Mouse (Mus musculus) spleen, adult 10 weeks (tissue): Measurements from ENCODE around the gene Kcnk5. TPM values are rescaled to one million over a fixed set of nuclear protein-coding genes. Genes with fewer than 3 reads are reported as not detected.

Source experiments
- polyA plus RNA-seq: library from polyadenylated mRNA; stranded (reverse); fragments of 350-450 nt; fragmentation: Illumina TruSeq; extraction: RNeasy Lipid Tissue Mini Kit (QIAGEN cat#74804); gene quantifications from one replicate; pipeline ENCODE4 v1.2.3, GENCODE M21; 2015; ENCODE audit warnings: low replicate concordance; ENCODE audit not compliant: insufficient read depth

Gene Kcnk5
- 9.1 TPM for polyA plus RNA-seq

GRCm38 (mm10) chr14:20181466-20181921 lies at the start of gene Kcnk5:
TSS of gene Kcnk5 (minus strand) at chr14:20181809.

GRCm38 (mm10) chr14:20138484-20139355 lies 42.9 kb downstream of the Kcnk5 start, which contains the start of gene Saysd1:
TSS of gene Saysd1 (minus strand) at chr14:20138534.

Other genes starting within 250 kb of the Kcnk5 start
- 67.2 TPM for gene Gng2, start 204.2 kb downstream of the Kcnk5 start, polyA plus RNA-seq
- gene Saysd1, start 43.3 kb downstream of the Kcnk5 start, polyA plus RNA-seq = 4.2 TPM
- not detected for gene Kcnk16, start 87.4 kb upstream of the Kcnk5 start, polyA plus RNA-seq
- 20.2 TPM for gene Nudt13, start 112.9 kb upstream of the Kcnk5 start, polyA plus RNA-seq
- gene Ecd, start 166.3 kb upstream of the Kcnk5 start, polyA plus RNA-seq = 30.1 TPM
- gene Fam149b, start 166.4 kb upstream of the Kcnk5 start, polyA plus RNA-seq = 35.6 TPM
- gene Dnajc9, start 207.1 kb upstream of the Kcnk5 start, polyA plus RNA-seq = 165 TPM
- gene Mrps16, start 211.8 kb upstream of the Kcnk5 start, polyA plus RNA-seq = 45.3 TPM